Mouse (Mus musculus) stomach, postnatal 0 days (tissue): ENCODE measurements at regions not wholly inside any gene's neighbourhood (a gene's known extent, or its start where the extent isn't known, plus 50 kb on each side); places are given as distances from the start of the nearest gene placed in this dataset.

Source experiments
- ATAC-seq: fragments of 200-750 bp; cut with Nextera tagmentation; 2 replicates; pipeline ENCODE4 v1.8.0; 2017; ENCODE audit not compliant: low FRiP score, low TSS enrichment
- DNase-seq: peaks from one replicate; pipeline ENCODE4 v3.0.0-alpha.2; 2016; ENCODE audit warnings: low spot score
- H3K27ac ChIP-seq: fragments of 300-500 bp; sonication (generic); replicated peaks from 2 replicates; pipeline ENCODE4 v1.5.1; 2014; ENCODE audit warnings: mild to moderate bottlenecking, control low read depth
- H3K27me3 ChIP-seq: fragments of 300-500 bp; sonication (generic); 2 replicates; pipeline ENCODE4 v1.6.1; 2014; ENCODE audit warnings: low read length; ENCODE audit not compliant: control insufficient read depth, insufficient read depth
- H3K36me3 ChIP-seq: fragments of 300-500 bp; sonication (generic); 2 replicates; pipeline ENCODE4 v1.6.1; 2014; ENCODE audit warnings: low read length, mixed read lengths; ENCODE audit not compliant: control insufficient read depth, insufficient read depth
- H3K4me1 ChIP-seq: fragments of 300-500 bp; sonication (generic); replicated peaks from 2 replicates; pipeline ENCODE4 v1.6.1; 2014; ENCODE audit warnings: antibody characterized with exemption; ENCODE audit not compliant: control insufficient read depth, insufficient read depth
- H3K4me2 ChIP-seq: fragments of 300-500 bp; sonication (generic); replicated peaks from 2 replicates; pipeline ENCODE4 v1.6.1; 2014; ENCODE audit warnings: low read depth, mild to moderate bottlenecking, control low read depth, moderate library complexity
- H3K4me3 ChIP-seq: fragments of 300-500 bp; sonication (generic); 2 replicates; pipeline ENCODE4 v1.5.1; 2014; ENCODE audit warnings: low read depth, low read length, control low read depth
- H3K9ac ChIP-seq: fragments of 300-500 bp; sonication (generic); 2 replicates; pipeline ENCODE4 v1.6.1; 2014; ENCODE audit warnings: mild to moderate bottlenecking, low read length, control low read depth, mixed read lengths
- H3K9me3 ChIP-seq: fragments of 300-500 bp; sonication (generic); 2 replicates; pipeline ENCODE4 v1.6.1; 2016; ENCODE audit warnings: low read length; ENCODE audit not compliant: control insufficient read depth
- CTCF ChIP-seq: IDR thresholded peaks from 2 replicates; pipeline ENCODE4 v1.5.1; 2016; ENCODE audit warnings: antibody characterized with exemption, low read depth, mild to moderate bottlenecking, moderate library complexity
- EP300 ChIP-seq: optimal IDR thresholded peaks from 2 replicates; pipeline ENCODE3; 2016; ENCODE audit warnings: antibody characterized with exemption
- WGBS: fragments of 180-500 bp; shearing (Covaris S2); extraction: QIAGEN DNeasy Blood & Tissue Kit; methylation state at CpG from one replicate; pipeline ENCODE4 v1.1.7; 2014; 5-methylcytosine and 5-hydroxymethylcytosine counted together

- ATAC-seq, result no peak
- TF ChIP-seq EP300 (no peak), CTCF (no peak)
- Histone ChIP-seq H3K36me3 (no peaks in the 10 kb centered on the region), H3K27ac (no peak overlapping the region), H3K9me3 (no peaks in the 10 kb centered on the region), H3K4me1 (no peaks in the 10 kb centered on the region), H3K4me3 (no peak overlapping the region), H3K9ac (no peak overlapping the region), H3K27me3 (no peaks in the 10 kb centered on the region), H3K4me2 (no peak overlapping the region)
- no peak for DNase-seq
- 68% methylated on average over 5 of the region's 5 CpGs for WGBS
Measured at GRCm38 (mm10) chr13:78641687-78642442, 442.3 kb upstream of the Nr2f1 start.

DNA sequence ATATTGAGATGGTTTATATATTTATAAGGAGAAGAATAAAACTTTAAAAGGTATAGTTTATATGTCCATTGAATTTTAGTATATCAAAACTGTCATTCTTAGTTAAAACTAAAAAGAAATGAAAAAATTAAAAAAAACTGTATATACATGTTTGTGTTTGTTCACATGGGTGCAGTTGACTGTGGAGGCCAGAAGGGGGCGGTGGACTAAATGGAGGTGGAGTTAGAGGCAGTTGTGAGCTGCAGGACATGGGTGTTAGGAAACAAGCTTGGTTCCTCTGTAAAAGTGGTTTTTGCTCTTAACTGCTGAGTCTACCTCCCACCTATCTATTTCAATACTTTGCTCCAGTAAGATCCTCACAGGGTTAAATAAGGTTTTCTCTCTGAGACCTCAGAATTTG, 440.8 kb upstream of the Nr2f1 start:
- DNase-seq, result no peak

DNA sequence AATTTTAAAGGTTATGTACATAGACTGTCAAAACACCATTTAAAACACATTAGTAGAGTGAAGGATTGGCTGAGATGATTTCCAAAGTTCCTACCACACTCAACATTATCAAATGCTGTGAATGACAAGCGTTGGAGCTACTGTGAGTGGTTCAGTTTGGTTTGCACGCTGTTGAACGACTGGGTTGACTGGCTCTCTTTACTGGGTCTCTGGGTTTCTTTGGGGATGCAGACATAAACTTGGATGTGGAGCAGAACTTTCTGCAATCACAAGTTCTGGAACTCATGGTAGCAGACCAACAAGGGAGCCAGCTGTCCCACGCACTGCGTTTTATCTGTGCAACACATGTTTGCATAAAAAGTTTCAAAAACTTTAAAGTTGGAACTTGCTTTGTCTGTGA, 438.9 kb upstream of the Nr2f1 start:
- WGBS, result 65% methylated on average over 5 of the region's 5 CpGs
- Histone ChIP-seq H3K27ac (no peak overlapping the region), H3K9ac (no peak overlapping the region), H3K4me1 (no peaks in the 10 kb centered on the region), H3K4me3 (no peak overlapping the region), H3K27me3 (no peaks in the 10 kb centered on the region), H3K4me2 (no peak overlapping the region), H3K9me3 (no peaks in the 10 kb centered on the region), H3K36me3 (no peaks in the 10 kb centered on the region)
- TF ChIP-seq CTCF (no peak), EP300 (no peak)
- DNase-seq (no peak), ATAC-seq (no peak)

More for the DNA sequence above, 440.8 kb upstream of the Nr2f1 start:
- no peaks in the 10 kb centered on the region for H3K4me1 ChIP-seq
- no peak overlapping the region for H3K4me3 ChIP-seq
- H3K27me3 ChIP-seq, result no peaks in the 10 kb centered on the region
- no peak overlapping the region for H3K4me2 ChIP-seq
- 67% methylated on average over 1 of the region's 1 CpGs for WGBS
- TF ChIP-seq CTCF, result peak; percentile 40
- TF ChIP-seq EP300, result no peak
- ATAC-seq, result no peak
- no peak overlapping the region for H3K9ac ChIP-seq
- H3K36me3 ChIP-seq, result no peaks in the 10 kb centered on the region
- H3K27ac ChIP-seq, result no peak overlapping the region
- H3K9me3 ChIP-seq, result no peaks in the 10 kb centered on the region

DNA sequence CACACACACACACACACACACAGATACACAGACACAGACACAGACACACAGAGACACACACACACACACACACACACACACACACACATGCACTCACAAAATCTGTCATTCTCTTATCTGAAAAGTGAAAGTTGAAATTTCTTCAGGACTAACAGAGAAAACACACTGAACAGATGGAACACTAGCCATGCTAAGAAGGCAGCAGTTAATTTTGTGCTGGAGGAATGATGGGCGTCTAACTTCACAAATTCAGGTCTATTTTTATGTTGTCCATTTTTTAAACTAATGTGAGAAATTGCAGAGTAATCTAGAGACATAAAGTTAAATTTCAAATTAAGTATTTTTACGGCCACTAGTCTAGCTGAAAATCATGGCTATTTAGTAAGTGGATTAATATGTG, 432.1 kb upstream of the Nr2f1 start:
- DNase-seq, result no peak
- Histone ChIP-seq H3K36me3 (no peaks in the 10 kb centered on the region), H3K9ac (no peak overlapping the region), H3K4me3 (no peak overlapping the region), H3K27me3 (no peaks in the 10 kb centered on the region), H3K27ac (no peak overlapping the region), H3K4me2 (no peak overlapping the region), H3K9me3 (no peaks in the 10 kb centered on the region), H3K4me1 (no peaks in the 10 kb centered on the region)
- no peak for ATAC-seq
- WGBS, result 89% methylated on average over 2 of the region's 2 CpGs
- TF ChIP-seq EP300 (no peak), CTCF (no peak)

GRCm38 (mm10) chr13:78629041-78629727, 429.6 kb upstream of the Nr2f1 start:
- H3K4me2 ChIP-seq, result peak overlapping the region; percentile 8; the same call in 1 of the 2 replicates
- DNase-seq (no peak), ATAC-seq (no peak; the same call in 1 of the 2 replicates)
- no peak overlapping the region for H3K4me3 ChIP-seq
- no peaks in the 10 kb centered on the region for H3K36me3 ChIP-seq
- 19% methylated on average over 10 of the region's 10 CpGs for WGBS
- no peak for TF ChIP-seq EP300
- no peaks in the 10 kb centered on the region for H3K4me1 ChIP-seq
- no peak overlapping the region for H3K9ac ChIP-seq
- no peaks in the 10 kb centered on the region for H3K9me3 ChIP-seq
- no peaks in the 10 kb centered on the region for H3K27me3 ChIP-seq
- no peak overlapping the region for H3K27ac ChIP-seq

DNA sequence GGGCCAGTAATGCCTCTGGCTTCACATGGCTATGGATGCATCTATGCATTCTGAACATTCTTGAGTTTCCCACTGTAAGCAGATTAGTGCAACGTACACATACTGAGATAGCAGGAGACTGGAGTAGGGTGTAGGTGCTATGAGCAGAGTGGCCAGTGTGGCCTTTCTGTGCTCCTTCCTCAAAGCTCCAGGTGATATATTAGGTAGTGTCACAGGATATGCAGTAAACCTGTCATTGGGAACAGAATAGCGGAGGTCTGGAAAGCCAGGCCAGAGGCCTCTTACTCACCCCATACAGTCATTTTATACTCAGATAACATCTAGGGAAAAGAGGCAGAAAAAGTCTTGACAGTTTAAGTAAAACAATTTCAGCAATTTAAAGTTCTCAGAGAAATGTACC, 424.1 kb upstream of the Nr2f1 start:
- 74% methylated on average over 2 of the region's 2 CpGs for WGBS
- ATAC-seq, result no peak
- Histone ChIP-seq H3K36me3 (no peaks in the 10 kb centered on the region), H3K4me3 (no peak overlapping the region), H3K4me2 (no peak overlapping the region), H3K27me3 (no peaks in the 10 kb centered on the region), H3K9me3 (no peaks in the 10 kb centered on the region), H3K4me1 (no peaks in the 10 kb centered on the region), H3K9ac (no peak overlapping the region), H3K27ac (no peak overlapping the region)
- TF ChIP-seq CTCF, result no peak
- no peak for TF ChIP-seq EP300
- no peak for DNase-seq
